Mouse (Mus musculus) small intestine, adult 2 months (tissue): Measurements from ENCODE around the gene Anxa4.

ENCODE experiments used
- CTCF ChIP-seq: fragments of 200-500 bp; IDR thresholded peaks from 2 replicates; pipeline ENCODE4 v1.5.1; 2012; ENCODE audit warnings: low read depth, mild to moderate bottlenecking, control low read depth, inconsistent platforms, low read length, moderate library complexity, mixed read lengths; ENCODE audit not compliant: insufficient replicate concordance, insufficient read length; ENCODE audit errors: extremely low read depth
- POLR2A ChIP-seq: fragments of 200-500 bp; IDR thresholded peaks from 2 replicates; pipeline ENCODE4 v1.6.1; 2012; ENCODE audit warnings: low read depth, mild to moderate bottlenecking, control low read depth, inconsistent platforms, low read length, moderate library complexity

DNA sequence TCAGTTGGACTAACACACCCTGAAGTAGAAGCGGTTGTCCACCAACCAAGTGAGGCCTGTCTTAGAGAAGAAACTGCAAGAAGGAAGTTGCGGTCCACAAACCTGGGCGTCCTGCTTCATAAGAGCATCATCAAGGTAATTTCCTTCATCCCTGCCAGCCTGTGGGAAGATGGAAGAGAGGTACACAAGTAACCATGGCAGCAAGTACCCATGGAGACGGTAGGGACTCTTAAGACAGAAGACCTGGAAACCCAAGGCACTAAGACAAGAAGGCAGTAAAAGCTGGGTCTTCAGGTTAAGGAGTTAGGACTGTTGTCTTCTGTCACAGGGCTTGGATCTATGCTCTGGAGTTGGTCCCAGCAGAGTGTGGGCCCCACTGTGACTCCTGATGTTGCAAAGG, 42.4 kb downstream of the Anxa4 start:
- TF ChIP-seq CTCF: no peak
- no peak for TF ChIP-seq POLR2A
